Mouse (Mus musculus): ENCODE results near the gene P2rx5. TPM values are rescaled to one million over a fixed set of nuclear protein-coding genes. Genes with fewer than 3 reads are reported as not detected.

P2rx5 gene
- polyA plus RNA-seq (2017; shearing (Covaris generic)): under 1 TPM; 0.33 to 0.55 TPM

DNA sequence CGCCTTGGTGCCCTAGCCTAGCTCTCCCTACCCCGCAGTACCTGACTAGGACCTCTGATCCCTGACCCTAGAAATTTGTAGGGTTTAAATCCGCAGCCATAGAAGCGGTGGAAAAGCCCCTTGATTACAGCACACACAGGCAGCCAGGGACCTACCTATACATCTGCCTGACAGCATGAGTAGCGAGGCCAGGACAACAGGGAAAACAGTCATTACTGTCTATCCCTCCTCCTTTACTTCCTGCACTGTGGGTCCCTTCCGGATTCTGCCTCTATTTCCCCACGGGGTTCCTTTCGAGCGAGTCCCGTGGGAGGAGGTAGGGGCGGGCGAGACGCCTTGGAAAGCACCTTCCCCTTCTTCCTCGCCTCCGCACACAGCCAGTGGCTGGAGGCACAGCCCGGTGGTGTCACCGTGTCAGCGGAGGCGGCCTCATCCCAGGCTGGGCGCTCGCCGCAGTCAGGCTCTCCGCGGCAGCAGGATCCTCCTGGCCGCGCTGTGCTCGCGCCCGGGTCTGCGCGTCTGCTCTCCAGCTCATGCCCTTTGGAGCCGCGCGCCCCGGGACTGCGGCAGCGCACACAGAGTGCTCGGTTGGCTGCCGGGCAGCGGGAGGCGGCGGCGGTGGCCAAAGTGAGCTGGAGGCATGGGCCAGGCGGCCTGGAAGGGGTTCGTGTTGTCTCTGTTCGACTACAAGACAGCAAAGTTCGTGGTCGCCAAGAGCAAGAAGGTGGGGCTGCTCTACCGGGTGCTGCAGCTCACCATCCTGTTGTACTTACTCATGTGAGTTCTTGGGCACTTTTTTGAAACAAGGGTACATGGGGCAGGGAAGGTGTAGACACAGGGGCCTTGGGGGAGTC lies at the start of gene P2rx5:
Gene P2rx5, plus strand, starts transcription at position 465 of the 854 bp plus-strand sequence.
- no peak for ATAC-seq

GRCm38 (mm10) chr11:73111414-73111813 lies 48.8 kb upstream of the P2rx5 start:
- ATAC-seq: no peak

DNA sequence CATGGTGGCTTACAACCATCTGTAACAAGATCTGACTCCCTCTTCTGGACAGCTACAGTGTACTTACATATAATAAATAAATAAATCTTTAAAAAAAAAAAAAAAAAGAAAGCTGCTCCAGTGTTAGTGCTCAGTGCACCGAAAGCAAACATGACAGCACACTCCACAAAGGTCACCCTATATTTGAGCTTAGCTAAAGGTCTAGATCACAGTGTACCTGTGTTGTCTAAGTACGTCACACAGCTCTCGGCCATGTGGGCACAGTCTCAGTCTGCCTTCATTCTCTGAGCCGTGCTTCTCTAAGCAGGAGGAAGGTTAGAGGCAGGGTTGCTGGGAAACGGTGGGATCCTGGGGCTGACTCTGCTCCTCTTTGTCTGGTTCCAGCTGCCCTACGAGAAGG lies 33.7 kb upstream of the P2rx5 start:
- no peak for ATAC-seq

DNA sequence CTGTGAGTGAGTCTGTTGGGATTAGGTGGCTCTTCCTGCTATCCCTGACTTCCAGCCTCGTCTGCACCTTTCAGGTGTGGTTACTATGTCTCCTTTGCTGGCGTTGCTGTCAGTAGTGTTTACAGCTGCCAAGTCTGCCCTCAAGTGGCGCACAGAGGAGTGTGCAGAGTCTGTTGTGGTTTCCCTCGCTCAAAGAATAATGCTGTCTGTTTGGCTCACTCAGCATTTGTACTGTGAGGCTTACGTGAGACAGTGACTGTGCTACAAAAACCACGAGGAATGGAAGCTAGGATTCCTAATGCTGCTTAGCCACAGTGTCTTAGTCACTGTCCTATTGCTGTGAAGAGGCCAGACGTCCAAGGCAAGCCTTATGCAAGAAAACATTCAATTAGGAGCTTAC lies 29.2 kb upstream of the P2rx5 start:
- ATAC-seq: peak; percentile 92

GRCm38 (mm10) chr11:73132999-73133398 lies 27.2 kb upstream of the P2rx5 start:
- ATAC-seq: peak; percentile 33

- no peak for ATAC-seq
Measured at GRCm38 (mm10) chr11:73134222-73134621, 26.0 kb upstream of the P2rx5 start.

GRCm38 (mm10) chr11:73136587-73136986 lies 23.6 kb upstream of the P2rx5 start:
- no peak for ATAC-seq

- ATAC-seq: no peak
Measured at GRCm38 (mm10) chr11:73137116-73137515, 23.1 kb upstream of the P2rx5 start.

DNA sequence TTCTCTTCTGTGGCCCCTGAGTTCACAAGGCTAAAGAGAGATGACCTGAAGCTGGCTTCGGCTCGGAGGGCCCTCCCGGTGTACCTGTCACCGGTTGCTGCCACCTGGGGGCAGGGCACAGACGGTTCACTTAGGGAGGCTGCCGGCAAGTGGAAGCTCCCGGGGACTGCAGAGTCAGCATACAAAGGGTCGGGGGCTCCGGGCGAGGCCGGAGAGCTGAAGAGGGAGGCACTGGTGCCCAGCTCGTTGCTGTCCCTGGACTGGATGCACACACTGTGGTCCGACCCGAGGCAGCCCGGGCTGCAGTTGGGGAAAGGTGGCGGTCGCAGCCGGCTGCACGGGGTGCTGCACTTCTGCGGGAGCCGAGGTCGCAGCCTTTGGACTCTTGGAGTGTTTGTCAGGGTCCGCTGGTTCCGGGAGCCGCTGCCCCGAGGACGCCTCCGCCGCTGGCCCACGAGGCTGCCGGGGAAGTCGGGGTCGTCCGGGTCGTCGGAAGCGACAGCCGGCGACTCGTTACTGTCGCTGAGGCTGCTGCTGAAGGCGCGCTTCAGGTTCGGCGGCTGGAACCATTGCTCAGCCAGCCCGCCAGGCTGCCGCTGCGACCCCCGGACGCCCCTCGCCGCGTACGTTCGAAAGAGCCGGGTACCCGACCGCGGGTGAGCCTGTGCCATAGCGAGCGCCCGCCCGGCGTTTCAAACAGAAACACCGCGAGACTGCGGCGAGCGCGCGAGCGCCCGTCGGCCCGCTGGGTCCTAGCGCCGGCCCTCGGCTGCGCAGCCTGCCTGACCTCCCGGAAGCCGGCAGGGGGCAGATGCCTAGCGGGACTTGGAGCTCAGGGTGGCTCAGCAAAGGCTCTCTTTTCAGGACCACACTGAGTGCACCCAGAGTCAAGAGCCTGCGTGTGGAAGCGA lies 22.4 kb upstream of the P2rx5 start, which contains the start of gene Haspin:
Gene Haspin, minus strand, starts transcription at position 704 of the 911 bp plus-strand sequence.
- ATAC-seq: peak; percentile 91

DNA sequence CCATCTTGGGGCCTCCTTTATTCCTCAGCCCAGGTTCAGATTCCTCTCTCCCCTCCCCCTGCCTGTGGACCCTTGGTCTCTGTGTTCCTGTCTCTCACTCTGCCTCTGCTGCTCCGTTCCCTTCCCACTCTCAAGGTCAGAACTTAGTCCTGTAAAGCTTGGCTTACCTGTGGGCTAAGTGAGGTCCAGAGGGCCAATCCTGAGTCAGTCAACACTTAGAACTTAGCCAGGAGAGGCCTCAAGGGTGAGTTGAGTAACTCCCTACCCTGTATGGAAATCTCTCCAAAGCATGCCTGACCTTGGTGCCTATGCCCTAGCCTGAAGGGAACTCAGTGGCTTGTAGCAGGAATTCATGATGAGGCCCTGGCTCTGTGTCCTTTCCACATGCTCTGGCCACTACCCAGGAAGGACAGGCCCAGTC lies 15.9 kb upstream of the P2rx5 start:
- ATAC-seq: no peak

GRCm38 (mm10) chr11:73146026-73146974 lies 13.9 kb upstream of the P2rx5 start:
- no peak for ATAC-seq

DNA sequence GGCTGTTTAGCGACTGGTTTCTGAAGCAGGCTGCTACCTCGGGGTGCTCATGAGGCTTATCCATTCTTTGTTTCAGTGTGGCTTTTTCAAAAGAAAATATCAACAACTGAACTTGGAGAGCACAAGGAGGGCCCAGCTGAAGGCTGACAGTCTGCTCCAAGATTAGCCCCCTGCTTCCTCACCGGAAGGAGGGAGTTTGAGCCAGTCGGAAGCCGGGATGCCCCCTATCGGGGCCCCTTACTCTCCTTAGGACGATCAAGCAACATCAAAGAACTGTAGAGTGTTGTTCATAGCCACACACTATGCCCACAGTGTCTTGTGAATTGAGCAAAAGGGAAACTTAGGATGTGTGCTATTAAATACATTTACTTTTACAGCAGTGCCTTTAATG lies 13.3 kb upstream of the P2rx5 start:
- no peak for ATAC-seq

DNA sequence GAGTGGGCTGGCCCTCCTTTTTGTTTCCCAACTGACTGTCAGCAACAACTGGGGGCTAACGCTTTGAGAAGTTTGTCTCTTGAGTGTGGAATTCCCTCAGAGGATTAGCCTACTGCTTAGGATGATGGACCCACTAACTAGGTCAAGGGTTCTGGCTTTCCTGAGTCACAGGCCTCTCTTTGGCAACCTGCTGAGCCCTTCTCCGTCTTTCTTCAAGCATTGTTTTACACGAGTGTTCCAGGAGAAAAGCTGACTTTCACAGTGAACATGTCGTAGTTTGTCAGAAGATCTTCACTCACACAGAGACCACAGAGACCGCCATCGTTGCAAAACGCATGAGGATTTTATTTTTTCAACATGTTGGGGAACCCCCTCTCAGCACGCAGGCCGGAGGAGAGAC lies 12.0 kb upstream of the P2rx5 start:
- ATAC-seq: no peak

- ATAC-seq: no peak
Measured at GRCm38 (mm10) chr11:73155071-73155470, 5.2 kb upstream of the P2rx5 start.

DNA sequence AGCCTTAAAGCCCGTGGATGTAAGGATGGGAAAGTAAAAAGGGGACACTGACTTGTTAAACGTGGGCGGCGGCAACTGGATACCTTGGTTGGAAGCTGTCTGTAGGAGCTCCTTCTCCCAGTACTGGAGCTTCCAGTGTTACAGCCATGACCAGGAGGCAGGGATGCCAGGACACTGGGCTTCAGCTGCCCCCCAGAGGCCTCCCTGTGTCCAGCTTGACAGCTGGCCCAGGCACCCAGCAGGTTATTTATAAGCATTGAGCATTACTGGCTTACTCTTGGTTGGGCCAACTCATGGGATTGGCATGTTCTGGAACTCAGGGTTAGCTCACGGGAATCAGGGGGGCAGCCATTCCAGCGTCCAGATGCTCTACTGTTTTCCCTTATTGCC lies 585 bp downstream of the P2rx5 start:
- no peak for ATAC-seq

DNA sequence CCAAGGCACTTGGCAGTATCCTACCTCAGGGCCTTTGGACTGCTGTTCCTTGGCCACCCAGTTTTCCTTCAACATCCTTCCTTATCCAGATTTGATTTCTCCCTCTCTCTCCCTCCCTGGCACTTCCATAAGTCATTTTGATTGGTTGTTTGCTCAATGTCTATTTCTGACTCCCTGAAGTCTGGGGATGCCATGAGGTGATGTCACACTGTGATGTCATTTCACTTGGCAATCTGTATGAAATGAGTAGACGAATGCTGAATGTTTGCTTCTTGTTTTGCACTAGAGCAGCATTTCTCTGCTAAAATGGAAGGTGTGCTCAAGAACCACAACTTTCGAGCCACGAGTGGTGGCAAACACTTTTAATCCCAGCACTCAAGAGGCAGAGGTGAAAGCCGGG lies 1.4 kb downstream of the P2rx5 start:
- ATAC-seq: no peak

- ATAC-seq: no peak
Measured at GRCm38 (mm10) chr11:73162284-73162683, 2.1 kb downstream of the P2rx5 start.

- ATAC-seq: no peak
Measured at GRCm38 (mm10) chr11:73168071-73168470, 7.8 kb downstream of the P2rx5 start.

GRCm38 (mm10) chr11:73168576-73168975 lies 8.4 kb downstream of the P2rx5 start:
- ATAC-seq: no peak

DNA sequence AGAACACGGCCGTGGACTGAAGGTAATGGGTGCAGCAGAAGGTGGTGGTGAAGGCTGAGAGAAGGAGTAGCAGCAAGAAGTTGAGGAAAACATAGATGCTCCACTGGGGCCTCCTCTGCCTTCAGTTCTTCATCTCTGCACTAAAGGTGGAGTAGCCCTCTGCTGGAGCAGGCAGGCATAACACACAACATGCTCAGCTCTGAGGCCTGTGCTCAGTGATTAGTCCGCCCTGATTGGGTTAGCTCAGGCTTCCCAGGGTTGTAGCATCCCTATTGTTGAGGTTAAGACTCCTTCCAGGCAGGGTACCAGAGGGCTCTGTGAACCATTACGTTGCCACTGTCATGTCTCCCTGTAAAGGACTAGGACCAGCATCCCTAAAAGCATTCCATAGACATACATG lies 9.0 kb downstream of the P2rx5 start:
- peak; percentile 68 for ATAC-seq

- no peak for ATAC-seq
Measured at GRCm38 (mm10) chr11:73172186-73172585, 12.0 kb downstream of the P2rx5 start.

- no peak for ATAC-seq
Measured at GRCm38 (mm10) chr11:73175612-73176011, 15.4 kb downstream of the P2rx5 start.
